Mouse (Mus musculus) frontal cortex, adult 2 months (tissue): ENCODE data around the gene Dtnb. TPM values are rescaled to one million over a fixed set of nuclear protein-coding genes. Genes with fewer than 3 reads are reported as not detected.

ENCODE experiments used
- DNase-seq, 2 experiments: peaks; one replicate each; pipeline ENCODE4 v3.0.0; 2022; ENCODE audit warnings: low spot score in 1 of 2; ENCODE audit errors: extremely low spot score in 1 of 2
- polyA plus RNA-seq: library from polyadenylated mRNA; depleted of rRNA; stranded (reverse); fragments of >200 nt; gene quantifications from 2 replicates; pipeline ENCODE4 v1.2.3, GENCODE M21; 2012

Dtnb gene
- polyA plus RNA-seq, 1 experiment = 137 TPM

DNA sequence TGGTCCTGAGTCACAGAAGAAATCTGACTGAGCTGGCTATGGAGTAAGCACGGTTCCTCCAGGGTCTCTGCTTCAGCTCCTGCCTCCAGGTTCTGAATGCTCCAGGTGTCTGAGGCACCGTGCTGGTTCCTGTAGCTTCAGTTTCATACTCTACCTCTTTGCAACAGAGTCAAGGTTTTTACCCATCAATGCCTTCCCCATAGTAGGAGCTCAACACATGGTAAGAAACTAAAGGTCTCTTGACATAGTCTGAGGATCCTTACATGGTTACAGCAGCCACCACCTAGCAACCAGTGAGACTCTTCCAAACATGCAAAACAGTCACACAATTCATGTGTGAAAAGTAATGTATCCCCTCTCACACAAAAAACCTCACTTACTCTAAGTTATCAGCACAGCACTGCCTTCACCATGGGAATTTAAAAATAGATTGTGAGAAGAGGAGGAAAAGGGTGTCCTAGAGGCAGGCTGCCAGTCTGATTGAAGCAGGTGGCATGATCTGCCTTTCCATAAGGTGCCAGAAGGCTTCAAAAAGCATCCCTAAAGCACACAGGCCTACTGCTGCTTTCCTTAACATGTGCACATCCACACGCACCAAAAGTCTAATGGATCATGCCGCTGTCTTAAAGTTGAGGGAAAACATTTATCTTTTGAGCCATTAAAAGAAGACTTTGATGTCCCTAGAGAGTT is 1.3 kb upstream of the Dtnb start:
- peak in 1 of 2 experiments; percentile 73 for DNase-seq

DNA sequence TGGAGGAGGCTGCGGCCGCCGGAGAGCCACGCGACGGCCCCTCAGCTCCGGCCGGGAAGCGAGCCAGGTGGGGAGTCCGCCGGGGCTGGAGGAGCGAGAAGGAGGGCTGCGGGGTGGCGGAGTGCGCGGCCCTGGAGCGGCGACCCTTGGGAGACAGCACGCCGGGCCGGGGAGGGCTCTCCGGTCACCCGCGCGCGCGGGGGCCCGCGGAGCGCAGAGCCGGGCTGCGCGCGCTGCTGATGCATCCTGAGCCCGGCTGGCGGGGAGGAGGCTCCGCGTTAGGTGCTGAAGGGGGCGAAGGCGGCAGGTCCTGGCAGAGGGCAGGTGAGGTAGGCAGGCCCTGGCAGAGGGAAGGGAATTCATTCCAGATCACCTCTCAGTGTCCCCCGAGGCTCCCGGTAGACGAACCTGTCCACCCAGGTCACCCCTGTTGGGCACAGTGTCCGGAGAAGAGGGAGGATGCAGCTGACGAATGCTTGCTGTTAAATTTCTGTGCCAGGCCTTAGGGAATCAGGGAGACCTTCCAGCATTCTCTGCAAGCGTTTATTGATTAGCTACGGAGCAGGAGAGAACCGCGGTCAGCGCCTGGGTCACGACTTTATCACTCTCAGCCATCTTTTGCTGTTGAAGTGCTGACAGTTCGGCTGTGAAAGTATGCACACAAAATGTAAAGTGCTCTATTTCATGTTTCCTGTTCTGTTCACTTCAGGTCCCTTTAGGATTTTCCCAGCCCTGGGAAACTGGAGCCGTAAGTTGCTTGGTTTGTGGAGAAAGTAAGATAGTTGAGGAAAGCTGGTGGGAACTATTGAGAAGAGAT is 608 bp downstream of the Dtnb start:
- peak in 1 of 2 experiments; percentile 45 for DNase-seq

GRCm38 (mm10) chr12:3573410-3573809 is 1.2 kb downstream of the Dtnb start:
- no peak for DNase-seq

DNA sequence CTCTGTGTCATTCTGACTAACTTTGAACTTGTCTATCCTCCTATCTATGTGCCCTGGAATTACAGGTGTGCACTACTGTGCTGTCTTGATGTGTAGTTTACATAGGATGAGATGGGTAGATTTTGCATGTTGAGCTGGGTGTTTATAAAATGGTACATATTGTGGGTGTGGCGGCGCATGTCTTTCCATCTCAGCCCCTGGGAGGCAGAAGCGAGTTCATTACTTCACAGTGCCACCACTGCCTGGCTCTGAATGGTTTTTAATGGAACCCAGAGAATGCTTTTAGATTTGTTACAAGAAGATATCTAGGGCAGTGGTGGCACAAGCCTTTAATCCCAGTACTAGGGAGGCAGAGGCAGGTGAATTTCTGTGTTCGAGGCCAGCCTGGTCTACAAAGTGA is 2.5 kb downstream of the Dtnb start:
- DNase-seq = no peak

DNA sequence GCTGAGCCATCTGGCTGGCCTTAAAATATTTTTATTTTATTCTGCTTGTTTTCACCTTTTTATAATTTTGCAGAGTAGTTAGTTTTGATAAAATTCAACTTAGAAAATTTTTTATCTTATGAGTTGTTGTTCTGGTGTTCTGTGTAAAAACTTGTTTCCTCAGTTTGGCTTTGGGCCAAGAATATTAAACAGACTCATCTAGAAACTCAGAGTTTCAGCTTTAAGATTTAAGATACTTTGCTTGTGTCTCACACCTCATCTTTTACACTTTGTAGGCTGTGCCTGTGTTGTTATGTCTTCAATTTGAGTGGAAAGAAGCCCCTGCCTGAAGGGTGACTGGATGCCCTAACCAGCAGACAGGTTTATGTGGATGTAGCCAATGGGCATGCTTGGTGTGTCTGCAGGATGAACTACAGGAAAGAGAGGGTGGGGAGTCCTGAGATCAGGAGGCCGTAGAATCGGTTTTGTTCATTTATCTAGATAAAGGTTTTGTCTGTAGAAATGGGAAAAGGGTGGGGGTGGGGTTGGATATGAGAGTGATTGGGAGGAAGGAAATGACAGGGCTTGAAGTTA is 7.9 kb downstream of the Dtnb start:
- no peak for DNase-seq

DNA sequence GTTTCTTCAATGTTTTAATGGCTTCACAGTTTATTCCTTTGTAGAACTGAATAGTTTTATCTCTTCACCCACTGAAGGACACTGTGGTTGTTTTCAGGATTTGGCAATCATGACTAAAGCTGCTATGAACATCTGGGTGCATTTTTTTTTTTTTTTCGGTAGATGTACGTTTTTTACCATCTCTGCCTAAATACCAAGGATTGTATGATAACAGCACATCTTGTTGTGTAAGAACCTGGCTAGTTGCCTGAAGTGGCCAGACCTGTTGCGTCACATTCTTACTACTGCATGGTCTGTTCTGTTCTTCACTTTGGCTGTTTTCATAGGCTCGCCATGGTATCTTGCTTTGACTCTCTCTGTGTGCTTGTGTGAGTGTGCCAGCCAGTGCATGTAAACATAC is 10.4 kb downstream of the Dtnb start:
- DNase-seq = no peak

DNA sequence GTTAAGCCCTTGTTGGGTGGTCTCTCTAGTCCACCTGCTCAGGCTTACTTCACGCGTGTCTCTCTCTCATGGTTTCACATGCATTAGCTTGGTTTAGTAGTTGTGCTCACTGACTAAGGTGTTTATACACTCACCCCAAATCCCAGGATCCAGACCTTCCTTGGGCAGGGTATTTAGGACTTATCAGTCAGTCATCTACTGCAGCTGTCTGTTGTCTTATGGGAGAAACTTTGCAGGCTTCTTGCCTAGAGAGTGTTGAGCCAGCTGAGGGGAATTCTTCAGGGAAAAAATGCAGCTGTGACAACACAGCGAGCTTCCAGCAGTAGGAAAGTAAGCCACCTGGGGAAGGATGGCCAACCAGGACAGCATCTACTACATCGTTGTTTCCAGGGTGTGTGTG is 13.3 kb downstream of the Dtnb start:
- no peak for DNase-seq

DNA sequence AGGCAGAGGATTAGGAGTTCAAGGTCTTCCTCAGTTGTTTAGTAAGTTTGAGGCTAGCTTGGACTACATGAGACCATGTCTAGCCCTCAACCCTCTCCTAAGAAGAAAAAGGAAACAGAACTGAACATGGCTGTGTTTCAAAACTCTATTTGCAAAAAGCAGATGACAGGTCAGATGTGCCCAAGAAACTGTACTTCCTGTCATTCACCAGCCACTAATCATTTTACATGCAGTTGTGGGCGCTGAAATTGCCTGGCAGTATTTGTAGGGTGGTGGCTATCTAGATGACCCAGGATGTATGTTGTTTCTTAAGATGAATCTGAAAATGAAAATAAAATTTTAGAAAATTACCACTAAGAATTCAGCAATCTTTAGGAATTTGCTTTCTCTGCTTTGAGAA is 14.8 kb downstream of the Dtnb start:
- DNase-seq = no peak

GRCm38 (mm10) chr12:3590039-3590438 is 17.9 kb downstream of the Dtnb start:
- DNase-seq = no peak

DNA sequence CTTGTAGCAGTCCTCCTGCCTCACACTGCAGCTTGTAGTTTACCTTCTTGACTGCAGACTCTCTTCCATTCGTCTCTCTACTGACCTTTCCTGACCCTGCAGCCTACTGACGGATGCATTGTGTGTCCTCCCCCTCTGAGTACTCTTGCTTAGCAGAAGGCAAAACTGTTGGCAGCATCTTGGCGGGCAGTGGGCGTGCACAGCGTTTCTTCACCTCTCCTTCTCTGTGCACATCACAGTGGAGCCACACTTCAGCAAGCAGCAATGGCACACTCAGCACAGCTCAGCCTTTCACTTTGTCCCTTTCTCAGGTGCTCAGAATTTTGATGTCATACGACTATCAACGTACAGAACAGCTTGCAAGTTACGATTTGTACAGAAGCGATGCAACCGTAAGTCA is 19.4 kb downstream of the Dtnb start:
- DNase-seq = peak in 1 of 2 experiments; percentile 72

- DNase-seq = no peak
Measured at GRCm38 (mm10) chr12:3602786-3603185, 30.6 kb downstream of the Dtnb start.

GRCm38 (mm10) chr12:3606202-3606601 is 34.0 kb downstream of the Dtnb start:
- DNase-seq = no peak

- no peak for DNase-seq
Measured at GRCm38 (mm10) chr12:3609747-3610146, 37.6 kb downstream of the Dtnb start.

DNA sequence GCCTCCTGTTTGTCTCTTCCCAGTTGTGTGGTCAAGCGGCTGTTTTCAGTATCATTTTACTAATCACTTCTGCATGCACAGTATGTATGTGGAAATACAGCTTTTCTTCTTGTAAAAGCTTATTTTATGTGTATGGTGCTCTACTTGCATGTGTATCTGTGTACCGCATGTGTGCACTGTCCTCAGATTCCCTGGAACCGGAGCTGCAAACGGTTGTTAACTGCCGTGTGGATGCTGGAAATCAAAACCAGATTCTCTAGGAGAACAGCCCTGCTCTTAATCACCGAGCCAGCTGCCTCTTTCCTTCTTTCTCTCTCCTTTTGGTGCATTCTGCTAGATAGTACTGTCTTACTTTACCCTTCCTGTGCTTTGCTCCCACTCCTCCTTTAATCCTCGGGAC is 39.7 kb downstream of the Dtnb start:
- no peak for DNase-seq

- DNase-seq = no peak
Measured at GRCm38 (mm10) chr12:3615041-3615440, 42.9 kb downstream of the Dtnb start.

DNA sequence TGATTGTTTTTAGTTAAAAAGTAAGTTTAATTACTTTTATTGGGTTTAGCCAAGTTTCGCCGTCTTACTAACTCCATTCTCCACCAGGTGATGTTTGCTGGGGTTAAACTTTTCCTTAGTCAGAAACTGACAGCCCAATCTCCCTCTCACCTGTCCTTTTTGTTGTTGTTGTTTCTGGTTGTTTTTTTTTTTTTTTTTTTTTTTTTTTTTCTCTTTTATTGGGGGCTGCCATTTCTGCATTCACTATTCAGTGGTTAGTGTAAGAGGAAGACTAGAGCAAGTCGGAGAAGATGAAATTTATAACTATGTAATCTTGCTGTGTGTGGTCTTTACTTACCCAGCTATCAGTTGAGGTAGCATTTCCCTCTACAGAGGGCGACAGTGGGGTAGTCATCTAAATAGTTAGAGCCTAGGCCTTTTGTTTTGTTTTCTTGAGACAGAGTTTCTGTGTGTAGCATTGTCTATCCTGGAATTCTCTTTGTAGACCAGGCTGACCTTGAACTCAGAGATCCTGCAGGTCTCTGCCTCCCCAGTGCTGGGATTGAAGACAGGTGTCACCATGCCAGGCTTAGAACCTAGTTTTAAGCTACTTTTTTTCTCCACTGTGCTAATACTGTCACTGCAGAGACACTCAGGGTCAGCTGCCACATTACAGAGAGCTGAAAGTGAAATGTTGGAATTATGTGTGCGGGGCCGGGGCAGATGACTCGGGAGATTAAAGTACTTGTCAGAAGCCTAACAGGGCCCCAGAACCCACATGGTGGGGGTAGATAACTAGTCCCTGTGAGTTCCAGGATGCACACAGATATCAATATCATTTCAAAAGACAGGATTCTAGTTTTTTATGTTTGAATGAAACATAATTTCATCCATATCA is 46.2 kb downstream of the Dtnb start:
- no peak for DNase-seq

DNA sequence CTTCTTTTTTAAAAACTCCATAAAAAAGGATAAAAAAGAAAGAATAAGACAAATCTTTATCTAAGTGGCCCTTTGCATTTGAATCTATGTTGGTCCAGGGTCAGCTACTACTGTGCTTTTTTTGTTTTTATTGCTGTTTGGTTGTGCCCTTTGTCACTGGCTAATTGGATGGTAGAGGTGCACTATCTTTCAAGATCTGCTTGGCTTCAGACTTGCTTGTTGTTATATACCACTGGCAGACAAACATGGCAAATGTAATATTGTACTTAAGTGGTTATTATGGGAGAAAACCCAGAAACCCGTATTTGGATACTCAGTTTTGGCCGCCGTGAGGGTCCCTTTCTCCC is 46.8 kb downstream of the Dtnb start:
- DNase-seq = no peak

GRCm38 (mm10) chr12:3626880-3627279 is 54.7 kb downstream of the Dtnb start:
- no peak for DNase-seq

GRCm38 (mm10) chr12:3641931-3642330 is 69.8 kb downstream of the Dtnb start:
- no peak for DNase-seq

DNA sequence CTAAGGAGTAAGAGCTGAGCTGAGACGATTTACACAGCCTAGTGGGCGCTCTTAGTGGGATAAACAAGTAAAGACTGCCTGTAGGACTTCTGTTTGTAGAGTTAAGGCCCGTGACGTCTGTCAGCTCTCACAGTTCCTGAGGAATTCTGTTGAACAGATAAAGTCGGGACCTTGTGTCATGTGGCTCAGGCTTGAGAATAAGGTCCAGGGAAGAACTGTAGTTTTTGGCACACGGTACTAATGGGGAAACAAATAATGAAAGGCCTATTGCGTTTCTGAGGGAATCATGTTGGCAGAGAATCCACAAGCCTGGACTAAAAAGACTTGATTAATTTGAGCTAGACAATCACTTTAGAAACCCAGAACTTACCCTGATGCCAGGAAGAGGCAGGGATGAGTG is 84.6 kb downstream of the Dtnb start:
- no peak for DNase-seq

DNA sequence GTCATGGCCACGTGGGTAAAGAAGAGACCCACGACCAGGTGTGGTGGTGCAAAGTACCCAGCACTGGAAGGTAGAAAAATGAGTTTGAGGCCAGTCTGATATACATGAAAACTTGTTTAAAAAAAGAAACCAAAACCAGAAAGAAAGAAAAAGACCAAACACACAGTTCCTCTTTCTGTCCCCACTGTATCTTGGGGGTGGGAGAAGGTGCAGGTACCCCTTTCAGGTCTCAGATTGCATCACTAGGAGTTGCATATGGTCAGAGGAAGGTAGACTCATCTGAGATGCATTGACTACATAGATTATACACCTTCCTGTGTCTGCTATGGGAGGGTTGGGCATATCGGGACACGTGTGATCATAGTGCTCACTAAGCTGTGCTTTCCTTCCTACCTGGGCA is 85.1 kb downstream of the Dtnb start:
- DNase-seq = no peak
